Mouse (Mus musculus) erythroblast, embryonic 14.5 days (primary cell): Measurements from ENCODE around the gene Wdr86. TPM values are rescaled to one million over a fixed set of nuclear protein-coding genes. Genes with fewer than 3 reads are reported as not detected.

ENCODE experiments used
- H3K27me3 ChIP-seq: 2 replicates; pipeline ENCODE4 v1.6.1; 2012; ENCODE audit warnings: inconsistent platforms; ENCODE audit not compliant: control insufficient read depth
- H3K36me3 ChIP-seq: 2 replicates; pipeline ENCODE4 v1.6.1; 2012; ENCODE audit warnings: mild to moderate bottlenecking, inconsistent platforms; ENCODE audit not compliant: control insufficient read depth
- H3K4me1 ChIP-seq: 2 replicates; pipeline ENCODE4 v1.6.1; 2012; ENCODE audit warnings: inconsistent platforms; ENCODE audit not compliant: control insufficient read depth
- H3K4me3 ChIP-seq: replicated peaks from 2 replicates; pipeline ENCODE3; 2012; ENCODE audit warnings: moderate library complexity, mild to moderate bottlenecking, inconsistent platforms
- H3K9me3 ChIP-seq: 2 replicates; pipeline ENCODE4 v1.6.1; 2012; ENCODE audit warnings: low read length, inconsistent platforms, mixed read lengths; ENCODE audit not compliant: control insufficient read depth
- GATA1 ChIP-seq: IDR thresholded peaks from 2 replicates; pipeline ENCODE4 v1.6.1; 2012; ENCODE audit warnings: low read length, inconsistent platforms, mixed read lengths
- TAL1 ChIP-seq: IDR thresholded peaks from 3 replicates; pipeline ENCODE4 v1.6.1; 2012; ENCODE audit warnings: low read length, inconsistent platforms, mixed read lengths
- polyA plus RNA-seq: library from polyadenylated mRNA; stranded (reverse); fragments of >175 nt; gene quantifications from 2 replicates; pipeline ENCODE4 v1.2.3, GENCODE M21; 2012

Gene Wdr86
- polyA plus RNA-seq, 1 experiment = not detected

GRCm38 (mm10) chr5:24752175-24752498 is 21.6 kb upstream of the Wdr86 start:
- H3K9me3 ChIP-seq = no peaks in the 10 kb centered on the region
- TF ChIP-seq GATA1 (no peak), TAL1 (no peak)
- no peak overlapping the region for H3K4me3 ChIP-seq
- H3K27me3 ChIP-seq = peaks cover 31% of the 10 kb centered on the region
- peaks cover 18% of the 10 kb centered on the region for H3K4me1 ChIP-seq
- no peaks in the 10 kb centered on the region for H3K36me3 ChIP-seq

GRCm38 (mm10) chr5:24751305-24752174 is 21.0 kb upstream of the Wdr86 start:
- Histone ChIP-seq H3K9me3 (no peaks in the 10 kb centered on the region), H3K36me3 (no peaks in the 10 kb centered on the region), H3K27me3 (peaks cover 31% of the 10 kb centered on the region), H3K4me1 (peaks cover 18% of the 10 kb centered on the region), H3K4me3 (peak overlapping the region; percentile 57)
- TF ChIP-seq TAL1 = no peak
- TF ChIP-seq GATA1 = no peak

GRCm38 (mm10) chr5:24750321-24751304 is 20.1 kb upstream of the Wdr86 start:
- Histone ChIP-seq H3K36me3 (no peaks in the 10 kb centered on the region), H3K4me3 (peak overlapping the region; percentile 57), H3K27me3 (peaks cover 31% of the 10 kb centered on the region), H3K9me3 (no peaks in the 10 kb centered on the region), H3K4me1 (peaks cover 18% of the 10 kb centered on the region)
- TF ChIP-seq GATA1 (no peak), TAL1 (no peak)

- Histone ChIP-seq H3K27me3 (peaks cover 31% of the 10 kb centered on the region), H3K4me1 (peaks cover 18% of the 10 kb centered on the region), H3K36me3 (no peaks in the 10 kb centered on the region), H3K4me3 (no peak overlapping the region), H3K9me3 (no peaks in the 10 kb centered on the region)
- TF ChIP-seq TAL1 (no peak), GATA1 (no peak)
Measured at GRCm38 (mm10) chr5:24749731-24750130, 19.2 kb upstream of the Wdr86 start.

- Histone ChIP-seq H3K36me3 (no peaks in the 10 kb centered on the region), H3K27me3 (peaks cover 25% of the 10 kb centered on the region), H3K4me1 (peaks cover 18% of the 10 kb centered on the region), H3K4me3 (no peak overlapping the region), H3K9me3 (no peaks in the 10 kb centered on the region)
- TF ChIP-seq TAL1 (no peak), GATA1 (no peak)
Measured at GRCm38 (mm10) chr5:24747533-24747932, 17.0 kb upstream of the Wdr86 start.

GRCm38 (mm10) chr5:24743956-24744355 is 13.4 kb upstream of the Wdr86 start:
- no peak for TF ChIP-seq TAL1
- TF ChIP-seq GATA1 = no peak
- H3K4me3 ChIP-seq = no peak overlapping the region
- H3K4me1 ChIP-seq = no peaks in the 10 kb centered on the region; the same call in 1 of the 2 replicates
- H3K36me3 ChIP-seq = no peaks in the 10 kb centered on the region
- H3K27me3 ChIP-seq = peaks cover 10% of the 10 kb centered on the region
- H3K9me3 ChIP-seq = no peaks in the 10 kb centered on the region

- Histone ChIP-seq H3K36me3 (no peaks in the 10 kb centered on the region), H3K27me3 (peaks cover 4% of the 10 kb centered on the region; the same call in 1 of the 2 replicates), H3K4me1 (no peaks in the 10 kb centered on the region), H3K9me3 (no peaks in the 10 kb centered on the region), H3K4me3 (no peak overlapping the region)
- TF ChIP-seq GATA1 (no peak), TAL1 (no peak)
Measured at GRCm38 (mm10) chr5:24741172-24741885, 10.8 kb upstream of the Wdr86 start.

- no peaks in the 10 kb centered on the region for H3K4me1 ChIP-seq
- H3K36me3 ChIP-seq = no peaks in the 10 kb centered on the region
- no peaks in the 10 kb centered on the region for H3K9me3 ChIP-seq
- H3K4me3 ChIP-seq = no peak overlapping the region
- peaks cover 4% of the 10 kb centered on the region; the same call in 1 of the 2 replicates for H3K27me3 ChIP-seq
- TF ChIP-seq GATA1 (no peak), TAL1 (no peak)
Measured at GRCm38 (mm10) chr5:24739141-24739753, 8.7 kb upstream of the Wdr86 start.
